Mouse (Mus musculus): ENCODE data around the gene Wwox. TPM values are rescaled to one million over a fixed set of nuclear protein-coding genes. Genes with fewer than 3 reads are reported as not detected.

Wwox gene
- polyA plus RNA-seq, 1 experiment, result 12.4 TPM

- Histone ChIP-seq H3K27ac (ENCODE audit: insufficient read depth, low read depth, low read length) (no peak overlapping the region), H3K4me1 (ENCODE audit: control insufficient read depth, insufficient read depth, low read length) (peaks cover 12% of the 10 kb centered on the region), H3K4me3 (ENCODE audit: insufficient read depth, low read length) (no peak overlapping the region)
- no peak for TF ChIP-seq CTCF (IDR thresholded peaks at IDR 0.05; ENCODE audit: low read depth, low read length)
- TF ChIP-seq POLR2A (IDR thresholded peaks at IDR 0.05; ENCODE audit: borderline replicate concordance, low read depth, low read length), result no peak
Measured at GRCm38 (mm10) chr8:115390921-115391504, 951.6 kb downstream of the Wwox start.

GRCm38 (mm10) chr8:115395840-115396239 is 956.4 kb downstream of the Wwox start:
- Histone ChIP-seq H3K4me3 (ENCODE audit: insufficient read depth, low read length) (no peak overlapping the region), H3K4me1 (ENCODE audit: control insufficient read depth, insufficient read depth, low read length) (peaks cover 32% of the 10 kb centered on the region), H3K27ac (ENCODE audit: insufficient read depth, low read depth, low read length) (no peak overlapping the region)
- TF ChIP-seq POLR2A (IDR thresholded peaks at IDR 0.05; ENCODE audit: borderline replicate concordance, low read depth, low read length), result no peak
- TF ChIP-seq CTCF (IDR thresholded peaks at IDR 0.05; ENCODE audit: low read depth, low read length), result no peak

- TF ChIP-seq POLR2A (IDR thresholded peaks at IDR 0.05; ENCODE audit: borderline replicate concordance, low read depth, low read length) (no peak), CTCF (IDR thresholded peaks at IDR 0.05; ENCODE audit: low read depth, low read length) (no peak)
Measured at GRCm38 (mm10) chr8:115397981-115398380, 958.5 kb downstream of the Wwox start.

GRCm38 (mm10) chr8:115400013-115400720 is 960.7 kb downstream of the Wwox start:
- no peak overlapping the region for H3K4me3 ChIP-seq (ENCODE audit: insufficient read depth, low read length)
- TF ChIP-seq CTCF (IDR thresholded peaks at IDR 0.05; ENCODE audit: low read depth, low read length) (no peak), POLR2A (IDR thresholded peaks at IDR 0.05; ENCODE audit: borderline replicate concordance, low read depth, low read length) (no peak)
- no peak overlapping the region for H3K27ac ChIP-seq (ENCODE audit: insufficient read depth, low read depth, low read length)
- H3K4me1 ChIP-seq (ENCODE audit: control insufficient read depth, insufficient read depth, low read length), result peaks cover 19% of the 10 kb centered on the region

More at GRCm38 (mm10) chr8:115397981-115398380, 958.5 kb downstream of the Wwox start:
- H3K4me3 ChIP-seq (ENCODE audit: insufficient read depth, low read length), result no peak overlapping the region
- no peak overlapping the region; the same call in 1 of the 2 replicates for H3K27ac ChIP-seq (ENCODE audit: insufficient read depth, low read depth, low read length)
- H3K4me1 ChIP-seq (ENCODE audit: control insufficient read depth, insufficient read depth, low read length), result peaks cover 24% of the 10 kb centered on the region

Other genes starting within 250 kb of the Wwox start
- gene Vat1l, start 234.0 kb upstream of the Wwox start, polyA plus RNA-seq (2012; ENCODE audit: insufficient read depth, insufficient read length, missing spikeins), result not detected in 2 replicates
- gene Clec3a, start 21.6 kb upstream of the Wwox start, polyA plus RNA-seq (2012; ENCODE audit: insufficient read depth, insufficient read length, missing spikeins), result not detected in 2 replicates